Mouse (Mus musculus) MEL (cell line): ENCODE measurements around the gene Raly.

Experiments
- BHLHE40 ChIP-seq: IDR thresholded peaks from 2 replicates; pipeline ENCODE4 v1.6.1; 2012; ENCODE audit warnings: low read depth, mild to moderate bottlenecking, inconsistent platforms, low read length, improper control_type of control experiment, borderline replicate concordance
- CTCF ChIP-seq, 3 experiments: IDR thresholded peaks in 2 of 3; conservative IDR thresholded peaks in 1 of 3; 2 replicates each; pipeline ENCODE4 v1.5.1; 2011 to 2012; ENCODE audit warnings: low read length in 3 of 3, low read depth in 2 of 3, mild to moderate bottlenecking in 2 of 3, improper control_type of control experiment in 1 of 3, inconsistent platforms in 1 of 3, mixed read lengths in 1 of 3, moderate library complexity in 1 of 3; ENCODE audit not compliant: control insufficient read depth in 1 of 3, insufficient read depth in 1 of 3, poor library complexity in 1 of 3, severe bottlenecking in 1 of 3
- HCFC1 ChIP-seq: IDR thresholded peaks from 2 replicates; pipeline ENCODE4 v1.6.1; 2012; ENCODE audit warnings: low read depth, mild to moderate bottlenecking, inconsistent platforms, low read length, improper control_type of control experiment, moderate library complexity
- MAX ChIP-seq: IDR thresholded peaks from 2 replicates; pipeline ENCODE4 v1.6.1; 2011; ENCODE audit warnings: low read length, improper control_type of control experiment
- MEF2A ChIP-seq: IDR thresholded peaks from 2 replicates; pipeline ENCODE4 v1.6.1; 2014; ENCODE audit warnings: low read depth, mild to moderate bottlenecking, inconsistent platforms, low read length, improper control_type of control experiment; ENCODE audit not compliant: poor library complexity, insufficient replicate concordance, severe bottlenecking; ENCODE audit errors: extremely low read depth
- POLR2A ChIP-seq, 2 experiments: IDR thresholded peaks; 2 replicates each; pipeline ENCODE4 v1.6.1; 2011 to 2012; ENCODE audit warnings: low read length in 2 of 2, mild to moderate bottlenecking in 2 of 2, control low read depth in 1 of 2, improper control_type of control experiment in 1 of 2, low read depth in 1 of 2, moderate library complexity in 1 of 2; ENCODE audit not compliant: control insufficient read depth in 1 of 2, insufficient read depth in 1 of 2, poor library complexity in 1 of 2

- TF ChIP-seq POLR2A (IDR thresholded peaks at IDR 0.05; ENCODE audit: control insufficient read depth in 1 of 2, insufficient read depth in 1 of 2, low read depth in 1 of 2, low read length in 2 of 2, poor library complexity in 1 of 2) (no peak), BHLHE40 (no peak), HCFC1 (no peak), CTCF (IDR thresholded peaks at IDR 0.05 in 2 of 3, conservative IDR thresholded peaks at IDR 0.05 in 1 of 3; ENCODE audit: control insufficient read depth in 1 of 3, insufficient read depth in 1 of 3, low read depth in 2 of 3, low read length in 3 of 3, poor library complexity in 1 of 3, severe bottlenecking in 1 of 3) (no peak), MAX (no peak), MEF2A (no peak)
These were observed 19.9 kb downstream of the Raly start for GRCm38 (mm10) chr2:154810821-154811220.
